Mouse (Mus musculus): ENCODE measurements around the gene Vsx1.

DNA sequence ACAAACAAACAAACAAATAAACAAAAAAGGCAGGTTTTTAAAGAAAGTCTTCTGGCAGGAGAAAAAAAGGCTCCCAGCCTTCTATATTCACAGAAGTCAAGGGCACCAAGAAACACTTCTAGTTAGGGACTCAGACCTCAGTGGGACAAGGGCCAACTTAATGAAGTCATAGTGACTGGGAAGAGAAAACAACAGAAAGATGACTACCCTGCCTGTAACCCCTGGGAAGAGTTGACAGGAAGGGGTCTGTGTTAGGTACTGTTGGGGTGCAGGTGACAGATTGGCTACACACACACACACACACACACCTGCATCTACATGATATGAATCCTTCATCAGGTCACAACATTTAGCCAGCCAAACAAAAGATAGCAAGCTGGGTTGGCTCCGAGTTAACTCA lies 46.0 kb downstream of the Vsx1 start:
- TF ChIP-seq CTCF (conservative IDR thresholded peaks at IDR 0.05; ENCODE audit: low read length), result no peak
- TF ChIP-seq POU5F1 (IDR thresholded peaks at IDR 0.05; ENCODE audit: borderline replicate concordance, low read length), result no peak
